Mouse (Mus musculus) inflammation-experienced regulatory T-cells (primary cell): Measurements from ENCODE around the gene Gm17509. TPM values are rescaled to one million over a fixed set of nuclear protein-coding genes. Genes with fewer than 3 reads are reported as not detected.

Experiments
- polyA plus RNA-seq, 2 experiments: library from polyadenylated mRNA; unstranded; fragments of 100-300 nt; shearing (Covaris generic); gene quantifications; one replicate each; pipeline ENCODE4 v1.2.1; 2017

Gene Gm17509
- polyA plus RNA-seq: 1 to 10 TPM in 1 of 2 experiments, under 1 TPM in 1; 0.95 to 1.3 TPM

GRCm38 (mm10) chr13:117220501-117221321 is at the start of gene Gm17509:
Gm17509 (minus strand) TSS chr13:117221075.

GRCm38 (mm10) chr13:117208236-117208635 is 12.6 kb downstream of the Gm17509 start, which contains the start of gene Emb:
Emb (plus strand) TSS chr13:117208536.

Other genes starting within 250 kb of the Gm17509 start
- gene Parp8, start 195.5 kb downstream of the Gm17509 start, polyA plus RNA-seq: 10 to 100 TPM; 36.6 to 37.3 TPM
- gene Emb, start 12.5 kb downstream of the Gm17509 start, polyA plus RNA-seq: 100 to 1,000 TPM in 1 of 2 experiments, 10 to 100 TPM in 1; 91.7 to 190 TPM